Mouse (Mus musculus): ENCODE data around the gene Otogl. TPM values are rescaled to one million over a fixed set of nuclear protein-coding genes. Genes with fewer than 3 reads are reported as not detected.

Gene Otogl
- polyA plus RNA-seq, 1 experiment = not detected

DNA sequence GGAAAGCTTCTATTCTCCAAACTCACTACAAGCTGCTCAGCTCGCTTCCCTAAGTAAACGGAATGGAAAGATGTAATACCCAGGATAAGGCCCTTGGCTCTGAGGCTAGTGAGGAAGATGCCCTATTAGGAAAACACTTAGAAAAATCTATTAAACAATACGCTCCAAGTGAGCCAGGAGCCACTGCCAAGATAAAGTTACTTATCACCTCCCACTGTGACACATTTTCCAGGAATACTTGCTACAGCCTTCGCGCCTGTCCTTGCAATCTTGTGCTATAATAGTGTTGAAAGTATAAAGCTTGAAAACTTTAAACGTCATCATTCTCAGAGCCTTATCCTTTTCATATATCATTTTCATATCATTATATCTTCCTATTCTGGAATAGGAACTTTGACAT, 28.4 kb upstream of the Otogl start:
- Histone ChIP-seq H3K27ac (ENCODE audit: insufficient read depth, low read depth, low read length) (no peak overlapping the region), H3K4me1 (ENCODE audit: control insufficient read depth, insufficient read depth, low read length) (no peaks in the 10 kb centered on the region), H3K4me3 (ENCODE audit: insufficient read depth, low read length) (no peak overlapping the region)
- TF ChIP-seq POLR2A (IDR thresholded peaks at IDR 0.05; ENCODE audit: borderline replicate concordance, low read depth, low read length) (no peak), CTCF (IDR thresholded peaks at IDR 0.05; ENCODE audit: low read depth, low read length) (no peak)

DNA sequence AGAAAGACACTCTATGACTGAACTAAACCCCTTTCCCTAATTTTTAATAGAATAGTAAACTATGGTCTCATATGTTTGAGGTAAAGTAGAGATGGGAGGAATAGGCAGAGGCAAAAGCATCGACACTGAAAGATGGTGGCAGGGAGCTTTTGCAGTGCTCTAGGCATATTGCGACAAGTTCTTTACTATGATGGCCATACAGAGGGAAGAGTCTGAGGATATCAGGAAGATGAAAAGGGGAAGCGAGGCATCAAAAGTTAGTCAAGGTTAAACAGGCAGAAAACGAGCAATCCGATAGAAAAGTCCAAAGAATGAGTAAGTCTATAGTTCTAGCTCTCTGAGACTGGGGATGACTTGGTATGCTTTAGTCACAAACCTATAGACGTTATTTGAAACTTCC, 27.9 kb upstream of the Otogl start:
- no peaks in the 10 kb centered on the region for H3K4me1 ChIP-seq (ENCODE audit: control insufficient read depth, insufficient read depth, low read length)
- TF ChIP-seq POLR2A (IDR thresholded peaks at IDR 0.05; ENCODE audit: borderline replicate concordance, low read depth, low read length) (no peak), CTCF (IDR thresholded peaks at IDR 0.05; ENCODE audit: low read depth, low read length) (no peak)
- no peak overlapping the region for H3K4me3 ChIP-seq (ENCODE audit: insufficient read depth, low read length)
- H3K27ac ChIP-seq (ENCODE audit: insufficient read depth, low read depth, low read length) = no peak overlapping the region

GRCm38 (mm10) chr10:107934055-107934454, 22.1 kb upstream of the Otogl start:
- Histone ChIP-seq H3K27ac (ENCODE audit: insufficient read depth, low read depth, low read length) (no peak overlapping the region), H3K4me3 (ENCODE audit: insufficient read depth, low read length) (no peak overlapping the region), H3K4me1 (ENCODE audit: control insufficient read depth, insufficient read depth, low read length) (no peaks in the 10 kb centered on the region)
- TF ChIP-seq POLR2A (IDR thresholded peaks at IDR 0.05; ENCODE audit: borderline replicate concordance, low read depth, low read length) = no peak
- TF ChIP-seq CTCF (IDR thresholded peaks at IDR 0.05; ENCODE audit: low read depth, low read length) = no peak

DNA sequence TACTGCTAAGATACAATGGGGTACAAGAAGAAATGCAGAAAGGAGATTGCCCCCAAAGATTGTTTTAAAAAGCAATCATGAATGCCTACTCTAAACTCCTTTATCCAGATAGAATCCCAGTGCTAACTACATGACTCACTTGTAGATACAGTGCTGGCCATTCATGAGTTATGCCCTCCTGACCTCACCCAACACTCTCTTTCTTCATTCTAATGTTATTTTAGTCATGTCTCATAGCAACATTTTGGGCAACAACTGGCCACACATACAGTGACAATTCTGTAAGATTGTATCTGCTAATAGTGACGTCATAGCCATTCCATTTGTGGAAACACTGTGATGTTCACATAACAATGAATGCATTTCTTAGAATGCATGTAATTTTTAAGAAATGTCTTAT, 21.6 kb upstream of the Otogl start:
- no peak overlapping the region for H3K4me3 ChIP-seq (ENCODE audit: insufficient read depth, low read length)
- TF ChIP-seq POLR2A (IDR thresholded peaks at IDR 0.05; ENCODE audit: borderline replicate concordance, low read depth, low read length) (no peak), CTCF (IDR thresholded peaks at IDR 0.05; ENCODE audit: low read depth, low read length) (no peak)
- H3K27ac ChIP-seq (ENCODE audit: insufficient read depth, low read depth, low read length) = no peak overlapping the region
- H3K4me1 ChIP-seq (ENCODE audit: control insufficient read depth, insufficient read depth, low read length) = no peaks in the 10 kb centered on the region

GRCm38 (mm10) chr10:107931833-107932828, 20.2 kb upstream of the Otogl start:
- Histone ChIP-seq H3K4me1 (ENCODE audit: control insufficient read depth, insufficient read depth, low read length) (no peaks in the 10 kb centered on the region), H3K27ac (ENCODE audit: insufficient read depth, low read depth, low read length) (no peak overlapping the region), H3K4me3 (ENCODE audit: insufficient read depth, low read length) (no peak overlapping the region)
- TF ChIP-seq POLR2A (IDR thresholded peaks at IDR 0.05; ENCODE audit: borderline replicate concordance, low read depth, low read length) = no peak
- TF ChIP-seq CTCF (IDR thresholded peaks at IDR 0.05; ENCODE audit: low read depth, low read length) = no peak

GRCm38 (mm10) chr10:107930471-107931021, 18.6 kb upstream of the Otogl start:
- no peak overlapping the region for H3K27ac ChIP-seq (ENCODE audit: insufficient read depth, low read depth, low read length)
- no peak overlapping the region for H3K4me3 ChIP-seq (ENCODE audit: insufficient read depth, low read length)
- H3K4me1 ChIP-seq (ENCODE audit: control insufficient read depth, insufficient read depth, low read length) = no peaks in the 10 kb centered on the region
- TF ChIP-seq CTCF (IDR thresholded peaks at IDR 0.05; ENCODE audit: low read depth, low read length) = no peak
- no peak for TF ChIP-seq POLR2A (IDR thresholded peaks at IDR 0.05; ENCODE audit: borderline replicate concordance, low read depth, low read length)

DNA sequence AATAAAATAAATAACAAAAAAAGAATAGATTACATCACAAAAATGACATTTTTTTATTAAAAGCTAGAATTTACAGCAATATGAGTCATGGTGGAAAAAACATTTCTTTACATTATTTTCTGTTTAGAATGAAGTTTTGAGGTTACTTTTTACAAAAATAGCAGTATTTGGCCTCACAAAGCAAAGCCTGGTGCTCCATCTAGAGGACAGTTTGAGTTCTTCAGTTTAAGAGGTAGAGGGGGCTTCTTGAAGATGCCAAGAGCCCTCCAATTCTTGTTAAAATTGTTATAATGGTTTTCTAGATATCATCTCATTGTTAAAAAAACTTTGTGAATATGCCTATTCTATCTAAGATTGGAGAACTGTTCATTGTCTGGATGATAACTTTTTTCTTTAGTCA, 13.4 kb upstream of the Otogl start:
- TF ChIP-seq POLR2A (IDR thresholded peaks at IDR 0.05; ENCODE audit: borderline replicate concordance, low read depth, low read length) (no peak), CTCF (IDR thresholded peaks at IDR 0.05; ENCODE audit: low read depth, low read length) (no peak)
- Histone ChIP-seq H3K4me3 (ENCODE audit: insufficient read depth, low read length) (no peak overlapping the region), H3K27ac (ENCODE audit: insufficient read depth, low read depth, low read length) (no peak overlapping the region), H3K4me1 (ENCODE audit: control insufficient read depth, insufficient read depth, low read length) (no peaks in the 10 kb centered on the region)

DNA sequence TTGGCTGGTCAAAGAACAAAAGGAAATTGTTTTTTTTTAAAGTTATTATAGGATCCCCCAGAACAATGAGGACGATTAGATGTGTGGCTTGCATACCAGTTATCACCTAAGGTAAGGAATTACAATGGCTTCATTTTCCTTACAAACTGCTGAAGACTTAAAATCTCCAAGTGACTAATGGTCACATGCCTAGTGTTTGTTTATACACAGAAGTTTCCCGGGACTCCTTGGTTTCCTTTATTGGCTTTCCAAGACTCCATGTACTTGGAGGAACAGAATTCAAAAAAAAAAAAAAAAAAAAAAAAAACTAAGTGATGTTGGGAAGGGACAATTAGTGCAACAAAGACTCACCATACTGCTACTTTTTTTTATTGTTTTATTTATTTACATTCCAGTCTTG, 11.9 kb upstream of the Otogl start:
- Histone ChIP-seq H3K4me3 (ENCODE audit: insufficient read depth, low read length) (no peak overlapping the region), H3K4me1 (ENCODE audit: control insufficient read depth, insufficient read depth, low read length) (no peaks in the 10 kb centered on the region), H3K27ac (ENCODE audit: insufficient read depth, low read depth, low read length) (no peak overlapping the region)
- no peak for TF ChIP-seq POLR2A (IDR thresholded peaks at IDR 0.05; ENCODE audit: borderline replicate concordance, low read depth, low read length)
- no peak for TF ChIP-seq CTCF (IDR thresholded peaks at IDR 0.05; ENCODE audit: low read depth, low read length)

GRCm38 (mm10) chr10:107922750-107923149, 10.8 kb upstream of the Otogl start:
- Histone ChIP-seq H3K27ac (ENCODE audit: insufficient read depth, low read depth, low read length) (no peak overlapping the region), H3K4me3 (ENCODE audit: insufficient read depth, low read length) (no peak overlapping the region), H3K4me1 (ENCODE audit: control insufficient read depth, insufficient read depth, low read length) (no peaks in the 10 kb centered on the region)
- TF ChIP-seq POLR2A (IDR thresholded peaks at IDR 0.05; ENCODE audit: borderline replicate concordance, low read depth, low read length) = no peak
- TF ChIP-seq CTCF (IDR thresholded peaks at IDR 0.05; ENCODE audit: low read depth, low read length) = no peak

DNA sequence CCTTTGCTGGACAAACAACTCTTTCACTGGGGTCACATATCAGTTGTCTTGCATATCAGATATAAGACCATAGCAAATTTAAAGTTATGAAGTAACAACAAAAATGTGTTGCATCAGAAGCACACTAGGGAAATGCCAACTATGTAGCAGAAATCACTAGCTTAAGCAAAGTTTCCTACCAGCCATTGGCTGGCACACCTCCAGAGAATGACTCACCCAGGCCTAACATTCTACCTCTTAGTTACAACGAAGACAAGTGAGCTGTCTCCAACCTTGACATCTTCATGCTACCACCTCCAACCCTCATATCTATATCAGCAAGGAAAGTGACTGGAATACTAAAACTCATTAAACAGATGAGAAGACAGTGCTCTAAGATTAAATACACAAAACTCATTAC, 9.6 kb upstream of the Otogl start:
- no peak overlapping the region for H3K27ac ChIP-seq (ENCODE audit: insufficient read depth, low read depth, low read length)

More for the DNA sequence above, 9.6 kb upstream of the Otogl start:
- no peaks in the 10 kb centered on the region for H3K4me1 ChIP-seq (ENCODE audit: control insufficient read depth, insufficient read depth, low read length)
- no peak overlapping the region for H3K4me3 ChIP-seq (ENCODE audit: insufficient read depth, low read length)
- TF ChIP-seq POLR2A (IDR thresholded peaks at IDR 0.05; ENCODE audit: borderline replicate concordance, low read depth, low read length) = no peak
- no peak for TF ChIP-seq CTCF (IDR thresholded peaks at IDR 0.05; ENCODE audit: low read depth, low read length)

Data from bone marrow macrophage, adult 2 months (primary cell).